8 mouse cellular contexts compared by ENCODE assay signal in the genomic region with DNA sequence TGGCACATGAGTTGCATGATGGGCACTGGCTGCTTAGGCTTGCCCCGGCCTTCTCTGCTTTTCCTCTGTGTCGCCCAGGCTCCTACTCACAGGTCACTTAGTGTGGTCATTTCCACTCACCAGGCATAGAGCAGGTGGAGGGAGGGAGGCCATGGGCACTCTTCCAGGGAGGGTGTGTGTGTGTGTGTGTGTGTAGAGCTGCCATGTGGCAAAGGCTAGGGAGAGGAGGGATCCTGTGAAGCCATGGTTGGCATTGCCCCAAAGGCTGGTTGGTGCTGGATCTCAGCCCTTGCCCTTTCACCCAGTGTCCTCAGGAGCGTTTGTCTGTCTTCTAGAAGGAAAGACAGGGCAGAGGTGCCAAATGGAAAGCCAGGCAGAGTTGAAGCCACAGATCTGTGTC. TPM values are rescaled to one million over a fixed set of nuclear protein-coding genes. Genes with fewer than 3 reads are reported as not detected.
DNase-seq lines count a peak whose midpoint lies in the region; ATAC-seq and TF ChIP-seq lines count a peak whose summit lies in the region.

No protein-coding gene starts in this region.

- H3K4me3 ChIP-seq in left cerebral cortex, adult 2 months = no peak overlapping the region
- H3K4me3 ChIP-seq in heart, embryonic 16.5 days (ENCODE audit: low read length) = no peak overlapping the region
- H3K4me3 ChIP-seq in liver, embryonic 15.5 days (replicated peaks) = peak overlapping the region; percentile 3; the same call in 1 of the 2 replicates
- H3K4me3 ChIP-seq in thymus, adult 2 months (ENCODE audit: control insufficient read depth, insufficient read depth, low read length) = no peak overlapping the region
- no peak overlapping the region for H3K4me3 ChIP-seq in intestine, postnatal 0 days (ENCODE audit: low read depth, low read length)

- peaks cover 7% of the 10 kb centered on the region; the same call in 1 of the 2 replicates for H3K4me1 ChIP-seq in heart, embryonic 16.5 days (ENCODE audit: control insufficient read depth, insufficient read depth, low read length)
- peaks cover 98% of the 10 kb centered on the region for H3K4me1 ChIP-seq in liver, embryonic 15.5 days (replicated peaks)
- H3K4me1 ChIP-seq in thymus, adult 2 months (replicated peaks; ENCODE audit: control insufficient read depth, insufficient read depth, low read length) = no peaks in the 10 kb centered on the region; the same call in 1 of the 2 replicates
- no peaks in the 10 kb centered on the region for H3K4me1 ChIP-seq in intestine, postnatal 0 days (replicated peaks; ENCODE audit: control insufficient read depth, insufficient read depth, low read length)

- 64% methylated on average over 3 of the region's 3 CpGs for WGBS in heart, embryonic 16.5 days
- 68% methylated on average over 3 of the region's 3 CpGs for WGBS in liver, embryonic 15.5 days (ENCODE audit: insufficient replicate concordance)
- 91% methylated on average over 3 of the region's 3 CpGs for WGBS in thymus, adult 2 months
- WGBS in intestine, postnatal 0 days = 91% methylated on average over 3 of the region's 3 CpGs

- peak overlapping the region; percentile 80 for H3K27ac ChIP-seq in left cerebral cortex, adult 2 months
- no peak overlapping the region for H3K27ac ChIP-seq in heart, embryonic 16.5 days (ENCODE audit: low read length)
- H3K27ac ChIP-seq in liver, embryonic 15.5 days (replicated peaks) = peak overlapping the region; percentile 95
- H3K27ac ChIP-seq in thymus, adult 2 months (ENCODE audit: control insufficient read depth, insufficient read depth, low read length) = no peak overlapping the region
- no peak overlapping the region for H3K27ac ChIP-seq in intestine, postnatal 0 days (ENCODE audit: low read depth, low read length)

- TF ChIP-seq CTCF in left cerebral cortex, adult 2 months (IDR thresholded peaks at IDR 0.05) = no peak
- TF ChIP-seq CTCF in thymus, adult 2 months (IDR thresholded peaks at IDR 0.05; ENCODE audit: borderline replicate concordance, control insufficient read depth, extremely low read depth, insufficient read depth, low read length, poor library complexity) = no peak
- TF ChIP-seq CTCF in intestine, postnatal 0 days (IDR thresholded peaks at IDR 0.05; ENCODE audit: low read depth) = no peak

- H3K27me3 ChIP-seq in heart, embryonic 16.5 days (ENCODE audit: control insufficient read depth, insufficient read depth, low read length) = no peaks in the 10 kb centered on the region; the same call in 1 of the 2 replicates
- no peaks in the 10 kb centered on the region for H3K27me3 ChIP-seq in liver, embryonic 15.5 days
- H3K27me3 ChIP-seq in thymus, adult 2 months (ENCODE audit: control insufficient read depth, insufficient read depth, low read length) = no peaks in the 10 kb centered on the region
- H3K27me3 ChIP-seq in intestine, postnatal 0 days (replicated peaks; ENCODE audit: control insufficient read depth, insufficient read depth, low read length) = no peaks in the 10 kb centered on the region

- no peak overlapping the region for H3K4me2 ChIP-seq in heart, embryonic 16.5 days (ENCODE audit: low read depth, low read length)
- peak overlapping the region; percentile 64 for H3K4me2 ChIP-seq in liver, embryonic 15.5 days
- no peak overlapping the region for H3K4me2 ChIP-seq in intestine, postnatal 0 days (replicated peaks; ENCODE audit: low read depth)

- no peaks in the 10 kb centered on the region for H3K9me3 ChIP-seq in heart, embryonic 16.5 days (replicated peaks; ENCODE audit: control insufficient read depth, low read length)
- no peaks in the 10 kb centered on the region for H3K9me3 ChIP-seq in liver, embryonic 15.5 days (replicated peaks)
- H3K9me3 ChIP-seq in intestine, postnatal 0 days (ENCODE audit: control insufficient read depth) = no peaks in the 10 kb centered on the region

- intact Hi-C loops in left cerebral cortex, adult 2 months (cut with DNase I) = no loop called here

- no peak for DNase-seq in left cerebral cortex, adult 2 months (ENCODE audit: extremely low spot score in 1 of 2, low spot score in 2 of 2)
- no peak for DNase-seq in left cerebral cortex, adult 9 months (ENCODE audit: low spot score in 2 of 2)
- no peak for DNase-seq in thymus, adult 2 months

- TF ChIP-seq POLR2A in thymus, adult 2 months (IDR thresholded peaks at IDR 0.05; ENCODE audit: control insufficient read depth, extremely low read depth, insufficient read depth, low read length, poor library complexity) = no peak

- H3K36me3 ChIP-seq in heart, embryonic 16.5 days (ENCODE audit: control insufficient read depth, insufficient read depth) = no peaks in the 10 kb centered on the region
- peaks cover 67% of the 10 kb centered on the region for H3K36me3 ChIP-seq in liver, embryonic 15.5 days (replicated peaks)
- H3K36me3 ChIP-seq in thymus, adult 2 months (ENCODE audit: control insufficient read depth, insufficient read depth, low read length) = no peaks in the 10 kb centered on the region
- no peaks in the 10 kb centered on the region; the same call in 1 of the 2 replicates for H3K36me3 ChIP-seq in intestine, postnatal 0 days (ENCODE audit: control insufficient read depth, insufficient read depth)

- H3K9ac ChIP-seq in heart, embryonic 16.5 days (ENCODE audit: low read length) = no peak overlapping the region
- H3K9ac ChIP-seq in liver, embryonic 15.5 days = peak overlapping the region; percentile 51
- H3K9ac ChIP-seq in intestine, postnatal 0 days (ENCODE audit: low read depth, low read length) = no peak overlapping the region

- ATAC-seq in cerebellum, adult (ENCODE audit: insufficient number of reproducible peaks, low FRiP score, low TSS enrichment) = peak; percentile 62
- peak; percentile 40; the same call in 1 of the 2 replicates for ATAC-seq in heart, embryonic 16.5 days (replicated peaks; ENCODE audit: extremely low read depth, insufficient read depth, low FRiP score)
- ATAC-seq in liver, embryonic 15.5 days (ENCODE audit: insufficient read depth) = no peak
- ATAC-seq in megakaryocyte, adult 5-6 weeks (ENCODE audit: poor library complexity, severe bottlenecking) = no peak
- ATAC-seq in intestine, postnatal 0 days = no peak

RNA-seq across cellular contexts. Expression of gene Mgll, which starts 7.8 kb away (rescaled TPM):
- 100 to 1,000 TPM; 185 to 189 TPM for total RNA-seq in left cerebral cortex, adult 2 months (2021)
- 54.0 and 65.2 TPM in 2 replicates for polyA plus RNA-seq in heart, embryonic 16.5 days (2015; fragmentation: Nextera tagmentation; extraction: Ambion mirVana)
- polyA plus RNA-seq in liver, embryonic 15.5 days (2015; fragmentation: Nextera tagmentation; extraction: Ambion mirVana) = 69.7 and 71.6 TPM in 2 replicates
- total RNA-seq in megakaryocyte, adult 5-6 weeks (2015) = 4.2 and 4.7 TPM in 2 replicates
- total RNA-seq in megakaryocyte, adult 5-6 weeks (2017) = 3.0 and 3.7 TPM in 2 replicates
- polyA plus RNA-seq in thymus, adult 2 months (2012; rRNA removed) = 60.3 and 61.4 TPM in 2 replicates
- 65.4 and 78.2 TPM in 2 replicates for polyA plus RNA-seq in intestine, postnatal 0 days (2015; fragmentation: Nextera tagmentation; extraction: Ambion mirVana)

Comparison
In these comparisons a context has a peak if more than half of its experiments do, and no peak if none do; other contexts are left out.
1. H3K27ac ChIP-seq: peak in left cerebral cortex, adult 2 months (single experiment) and liver, embryonic 15.5 days (single experiment); none in heart, embryonic 16.5 days (single experiment), thymus, adult 2 months (single experiment) and intestine, postnatal 0 days (single experiment).
2. ATAC-seq: peak in cerebellum, adult (single experiment) and heart, embryonic 16.5 days (single experiment); none in liver, embryonic 15.5 days (single experiment), megakaryocyte, adult 5-6 weeks (single experiment) and intestine, postnatal 0 days (single experiment).